Mouse (Mus musculus) ovary, postnatal 36 days (tissue): ENCODE measurements around the gene Tenm3.
A peak's percentile ranks its signal among the peaks of the same experiment; 100 is the strongest.

Source experiments
- DNase-seq: peaks from one replicate; pipeline ENCODE4 v3.0.0; 2022; ENCODE audit warnings: low spot score, mixed read lengths

Gene Tenm3

DNA sequence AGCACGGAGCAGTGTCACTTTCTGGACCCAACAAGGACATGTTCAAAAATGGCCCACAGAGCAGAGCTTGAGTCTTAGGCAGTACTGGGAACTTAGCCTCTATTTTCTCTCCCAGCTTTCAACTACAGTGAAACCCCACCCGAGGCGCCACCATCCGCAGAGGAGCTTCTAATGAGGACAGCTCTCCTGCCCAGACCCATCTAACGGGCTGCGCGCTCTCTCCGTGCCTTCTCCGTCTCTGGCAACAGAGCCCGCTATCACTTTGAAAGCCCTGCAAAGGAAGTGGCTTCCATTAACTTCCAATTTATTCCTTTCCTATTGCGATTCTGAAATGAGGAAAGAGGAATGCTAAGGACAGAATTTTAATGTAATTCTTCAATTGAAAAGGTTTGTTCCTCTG is 569.2 kb downstream of the Tenm3 start:
- DNase-seq: no peak

DNA sequence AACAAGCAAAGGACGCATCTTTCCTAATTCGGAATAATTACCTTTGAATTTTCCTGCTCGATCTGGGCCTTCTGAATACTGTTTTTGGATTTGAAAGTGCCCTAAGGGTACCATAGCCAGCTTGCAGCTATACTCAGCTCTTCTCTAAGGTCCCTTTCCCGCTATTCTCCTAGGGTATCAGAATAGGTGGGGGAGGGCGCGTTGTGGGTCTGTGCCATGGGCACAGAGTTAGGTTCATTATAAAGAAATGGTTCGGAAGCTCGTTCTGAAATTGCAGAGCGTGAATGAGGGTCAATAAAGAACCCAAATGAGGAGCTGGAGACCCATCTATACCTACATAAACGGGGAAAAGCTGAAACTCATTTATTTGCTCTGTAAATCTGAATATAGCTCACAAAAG is 575.1 kb downstream of the Tenm3 start:
- no peak for DNase-seq

DNA sequence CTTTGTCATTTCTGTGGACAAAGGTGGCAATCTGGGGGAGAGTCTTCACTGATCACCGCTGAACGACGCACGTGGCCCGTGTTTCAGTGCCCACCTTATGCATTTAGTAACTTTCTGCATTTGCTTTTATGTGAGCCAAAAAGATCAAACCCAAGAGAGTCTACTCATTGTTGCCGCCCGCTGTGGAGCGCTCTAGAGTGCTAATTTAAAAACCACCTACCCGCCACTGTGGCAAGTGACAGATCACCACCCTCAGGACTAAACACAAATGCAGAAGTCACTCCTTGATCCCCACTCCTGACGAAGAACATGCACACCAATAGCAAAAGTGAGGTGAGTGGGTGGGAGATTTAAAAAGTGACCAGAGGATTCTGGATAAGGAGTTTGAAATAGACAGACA is 583.5 kb downstream of the Tenm3 start:
- DNase-seq: no peak

GRCm38 (mm10) chr8:48259832-48260231 is 583.9 kb downstream of the Tenm3 start:
- DNase-seq: no peak

- no peak for DNase-seq
Observed at GRCm38 (mm10) chr8:48243876-48244275, 599.9 kb downstream of the Tenm3 start.

- DNase-seq: no peak
Observed at GRCm38 (mm10) chr8:48240917-48241531, 602.7 kb downstream of the Tenm3 start.

DNA sequence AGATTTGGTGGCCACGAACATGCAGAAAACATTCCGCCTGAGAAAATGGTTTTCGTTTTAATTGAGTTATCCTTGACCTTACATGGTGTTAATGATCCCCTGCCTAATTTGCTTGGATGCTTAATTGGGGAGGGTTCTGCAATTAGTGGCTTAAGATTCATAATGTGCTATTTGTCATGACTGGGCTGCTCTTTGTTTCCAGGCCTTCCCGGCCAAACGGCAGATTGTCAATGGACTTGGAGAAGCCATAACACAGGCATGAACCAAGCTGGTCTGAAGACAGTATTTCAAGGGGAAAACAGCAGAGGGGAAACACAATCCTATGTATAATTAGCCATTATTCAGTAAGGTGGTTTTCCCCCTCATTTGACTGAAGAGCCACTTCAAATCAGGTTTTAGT is 606.8 kb downstream of the Tenm3 start:
- DNase-seq: no peak

- no peak for DNase-seq
Observed at GRCm38 (mm10) chr8:48232927-48233326, 610.8 kb downstream of the Tenm3 start.

DNA sequence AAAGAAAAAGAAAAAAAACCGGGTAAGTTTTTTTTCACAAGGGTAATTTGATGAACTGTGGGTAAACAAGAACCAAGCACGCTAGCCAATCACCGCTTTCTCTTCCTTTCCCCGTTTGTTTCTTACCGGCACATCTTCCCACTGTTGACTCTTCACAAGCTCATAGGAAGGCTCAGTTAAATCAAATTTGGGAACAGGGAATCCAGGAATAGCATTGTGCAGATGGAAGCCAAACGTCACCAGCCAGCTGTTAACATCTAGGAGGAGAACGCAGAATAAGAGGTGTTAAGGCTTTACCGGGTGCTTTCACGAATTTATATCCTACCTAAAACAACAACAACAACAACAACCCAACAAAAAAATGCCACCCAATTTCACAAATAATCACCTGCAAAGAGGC is 611.9 kb downstream of the Tenm3 start:
- no peak for DNase-seq

DNA sequence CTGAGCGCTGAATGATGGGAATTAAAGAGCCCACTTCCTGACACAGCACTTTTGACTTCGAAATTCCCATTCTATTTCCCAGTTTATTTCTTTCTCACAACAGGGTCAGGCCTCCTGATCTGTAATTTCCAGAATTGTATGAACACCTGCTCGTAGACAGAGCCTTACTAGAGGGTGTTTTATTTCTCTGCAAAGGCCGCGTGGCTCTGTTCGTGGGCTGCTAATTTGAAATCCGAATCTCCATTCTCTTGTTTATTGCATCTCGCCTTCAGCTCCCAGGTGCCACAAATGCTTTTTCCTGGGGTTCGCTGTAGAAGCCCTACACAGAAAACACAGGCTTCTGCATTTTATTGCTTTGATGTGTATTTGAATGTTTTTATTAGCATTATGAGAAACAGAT is 612.4 kb downstream of the Tenm3 start:
- DNase-seq: no peak

- no peak for DNase-seq
Observed at GRCm38 (mm10) chr8:48228676-48229075, 615.1 kb downstream of the Tenm3 start.

- DNase-seq: no peak
Observed at GRCm38 (mm10) chr8:48224753-48225152, 619.0 kb downstream of the Tenm3 start.

DNA sequence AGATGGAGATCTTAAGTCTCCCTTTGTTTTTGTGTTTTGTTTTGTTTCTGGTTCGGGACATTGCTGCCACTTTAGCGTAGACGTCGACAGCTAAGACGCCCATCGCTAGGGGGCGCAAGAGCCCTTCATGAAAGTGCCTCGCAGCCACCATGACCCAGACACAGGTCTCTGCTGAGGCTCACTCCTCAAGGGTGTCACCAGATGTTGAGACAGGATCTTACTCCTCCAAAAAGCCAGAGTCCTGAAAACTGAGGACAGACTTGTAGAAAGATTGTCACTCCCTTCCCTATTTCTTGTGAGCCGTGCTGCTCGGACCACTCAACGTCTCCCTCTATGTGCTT is 621.4 kb downstream of the Tenm3 start:
- peak; percentile 80 for DNase-seq

GRCm38 (mm10) chr8:48221724-48222428 is 621.9 kb downstream of the Tenm3 start:
- DNase-seq: no peak

- no peak for DNase-seq
Observed at GRCm38 (mm10) chr8:48221304-48221703, 622.4 kb downstream of the Tenm3 start.

GRCm38 (mm10) chr8:48220529-48221181 is 623.1 kb downstream of the Tenm3 start:
- no peak for DNase-seq

DNA sequence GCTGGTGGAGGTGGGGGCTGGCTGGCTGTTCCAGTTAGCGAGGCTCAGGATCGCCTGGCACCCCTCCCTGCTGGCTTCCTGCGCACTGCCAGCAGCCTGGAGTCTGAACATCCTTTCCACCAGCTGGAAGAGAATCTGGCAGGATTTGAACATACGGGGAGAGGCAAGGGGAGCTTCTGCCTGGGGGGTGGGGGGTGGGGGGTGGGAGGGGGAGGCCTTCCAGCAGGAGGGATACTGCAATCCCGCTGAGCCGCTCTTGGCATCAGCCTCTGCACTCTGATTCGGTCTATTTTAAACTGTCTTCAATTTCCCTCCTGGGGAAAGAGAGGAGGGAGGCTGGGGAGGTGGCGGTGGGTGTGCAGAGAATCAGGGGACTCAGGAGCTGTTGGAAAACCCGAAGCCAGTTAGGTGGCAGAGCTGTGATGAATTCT is 628.7 kb downstream of the Tenm3 start:
- no peak for DNase-seq

DNA sequence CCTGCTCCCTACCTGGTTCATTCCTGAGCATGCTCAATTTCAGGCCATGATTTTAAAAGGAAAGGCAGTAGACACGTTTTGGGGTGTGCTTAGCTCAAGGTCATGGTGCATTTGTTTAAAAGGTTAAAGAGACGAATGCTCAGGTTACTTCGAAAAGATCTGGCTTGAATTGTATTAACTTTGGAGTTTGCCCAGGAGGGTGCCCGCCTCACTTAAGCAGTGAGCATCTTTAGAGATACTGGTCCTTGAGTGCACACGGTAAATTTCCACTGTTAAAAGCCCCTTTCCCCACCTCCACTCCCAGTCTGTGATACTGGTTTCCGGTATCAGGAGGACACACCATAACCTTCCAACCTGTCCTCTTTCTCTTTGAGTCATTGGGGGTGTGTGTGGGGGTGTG is 629.4 kb downstream of the Tenm3 start:
- no peak for DNase-seq

DNA sequence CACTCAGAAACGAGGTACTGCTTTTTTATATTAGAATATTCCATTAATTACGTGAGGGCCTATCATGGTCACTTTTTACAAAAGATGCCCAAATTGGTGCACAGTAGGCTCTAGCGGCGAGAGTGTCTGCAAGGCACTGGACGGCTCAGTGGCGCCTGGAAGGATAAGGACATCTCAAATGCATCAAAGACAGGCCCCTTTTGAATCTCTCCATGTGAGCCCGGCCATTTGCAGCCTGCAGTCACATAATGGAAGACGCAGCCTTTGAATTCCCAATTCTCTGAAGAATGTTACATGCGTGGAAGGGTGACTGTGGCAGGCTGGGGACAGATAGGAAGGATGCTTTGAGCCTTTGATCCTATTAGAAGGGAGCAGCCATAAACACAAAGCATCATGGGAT is 631.8 kb downstream of the Tenm3 start:
- DNase-seq: no peak

DNA sequence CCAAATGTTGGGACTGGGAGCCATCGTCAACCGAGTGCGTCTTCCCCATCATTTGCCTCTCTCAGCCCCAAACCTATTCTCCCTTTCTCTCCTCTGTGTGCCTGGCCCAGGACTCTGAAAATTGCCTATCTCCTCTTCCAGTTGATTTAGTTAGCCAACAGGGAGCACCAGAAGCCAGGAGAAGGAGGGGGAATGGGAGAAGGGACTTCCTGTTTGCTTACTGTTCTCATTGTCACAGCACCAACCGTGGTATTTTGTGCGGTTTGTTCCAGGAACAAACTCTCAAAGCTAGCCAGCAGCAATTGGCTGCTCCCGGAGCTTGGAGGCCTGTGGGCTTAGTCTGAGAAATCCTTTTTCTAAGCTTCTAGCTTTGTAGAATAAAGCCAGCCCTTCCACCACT is 636.2 kb downstream of the Tenm3 start:
- no peak for DNase-seq

DNA sequence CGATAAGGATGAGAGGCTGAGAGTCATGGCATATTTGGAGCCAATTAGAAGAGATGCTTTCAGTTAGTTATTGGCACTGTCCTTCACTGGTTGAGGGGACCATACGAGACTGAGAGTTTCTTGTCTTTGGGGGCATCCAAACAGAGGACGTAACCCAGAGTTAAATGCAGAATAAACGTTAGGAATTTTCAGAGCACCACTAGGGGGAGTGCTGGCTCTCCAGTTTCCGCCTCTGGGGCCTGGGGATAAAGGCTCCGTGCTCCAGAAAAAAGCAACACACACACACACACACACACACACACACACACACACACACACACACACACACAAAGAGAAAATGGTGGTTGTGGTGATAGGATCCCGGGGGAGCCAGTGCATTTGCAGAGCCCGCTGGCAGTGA is 636.8 kb downstream of the Tenm3 start:
- DNase-seq: no peak

GRCm38 (mm10) chr8:48204838-48205345 is 638.9 kb downstream of the Tenm3 start:
- DNase-seq: no peak

- DNase-seq: no peak
Observed at GRCm38 (mm10) chr8:48204114-48204837, 639.5 kb downstream of the Tenm3 start.
